Mouse (Mus musculus) liver, postnatal 0 days (tissue): ENCODE results near the gene Tchh.

Experiments used
- CTCF ChIP-seq: sonication (generic); IDR thresholded peaks from 2 replicates; pipeline ENCODE4 v1.5.1; 2016; ENCODE audit warnings: antibody characterized with exemption, low read depth
- EP300 ChIP-seq: IDR thresholded peaks from 2 replicates; pipeline ENCODE4 v1.6.1; 2016; ENCODE audit warnings: antibody characterized with exemption, low read depth, mild to moderate bottlenecking

DNA sequence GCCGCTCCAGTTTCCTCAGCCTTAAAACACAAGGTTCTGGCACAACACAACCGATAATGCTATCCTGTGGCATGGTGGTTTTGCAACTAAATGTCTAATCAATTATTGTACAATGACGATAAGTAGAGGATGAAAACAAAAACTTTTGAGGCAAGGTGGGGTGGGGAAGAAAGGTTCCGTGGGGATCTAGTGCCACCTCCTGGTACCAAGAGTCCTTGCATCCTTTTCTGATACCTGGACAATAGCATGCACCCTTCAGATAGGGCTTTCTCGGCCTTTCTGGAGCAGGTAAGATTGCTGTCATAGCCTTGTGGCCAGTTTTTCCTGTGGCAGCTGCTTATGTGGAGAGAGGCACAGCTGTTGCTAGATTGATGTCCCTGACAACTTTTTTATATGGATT, 35.1 kb upstream of the Tchh start:
- peak; percentile 80 for TF ChIP-seq CTCF
- no peak for TF ChIP-seq EP300
